Mouse (Mus musculus) embryo, embryonic 9.5 days (tissue): Measurements from ENCODE around the gene 9930111J21Rik2.
"Not testable (repeated sequence)": the region's sequence is repeated elsewhere in the genome, so short reads cannot be mapped to it uniquely, and the experiment has no call there.

Experiments
- DNase-seq: peaks from one replicate; pipeline ENCODE4 v3.0.0-alpha.2; 2017; ENCODE audit errors: extremely low spot score

The 9930111J21Rik2 gene

GRCm38 (mm10) chr11:49077012-49077411, 26.0 kb upstream of the 9930111J21Rik2 start:
- DNase-seq, result no peak

DNA sequence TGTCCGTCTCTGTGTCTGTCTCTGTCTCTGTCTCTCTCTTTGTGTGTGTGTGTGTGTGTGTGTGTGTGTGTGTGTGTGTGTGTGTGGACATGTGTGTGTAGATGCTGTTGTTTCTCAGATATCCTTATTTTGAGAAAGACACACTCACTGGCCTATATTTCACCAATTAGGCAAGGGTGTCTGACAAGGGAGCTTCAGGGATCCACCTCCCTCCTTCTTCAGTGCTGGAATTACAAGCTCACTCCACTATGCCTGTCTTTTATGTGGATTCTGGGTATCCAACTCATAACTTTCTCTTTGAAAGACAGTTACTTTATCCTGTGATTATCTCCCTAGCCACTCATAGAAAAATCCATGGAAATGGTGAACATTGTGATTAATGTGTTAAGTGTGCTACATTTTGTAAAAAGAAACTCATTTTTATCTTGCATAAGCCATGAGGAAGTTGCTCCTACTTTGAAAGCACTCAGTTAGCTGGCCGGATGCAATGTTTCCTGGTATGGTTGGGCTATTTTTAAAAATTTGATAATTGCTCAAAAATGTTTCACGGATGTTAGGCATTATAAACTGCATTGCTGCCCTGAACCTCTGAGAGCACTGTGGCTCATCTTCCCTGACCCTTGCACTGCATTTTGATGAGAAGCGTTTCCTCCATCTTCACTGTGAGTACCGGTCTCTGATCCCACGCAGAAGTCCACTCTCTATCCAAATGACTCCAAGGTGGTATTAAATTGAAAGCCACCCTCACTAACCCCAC, 25.1 kb upstream of the 9930111J21Rik2 start, which contains the start of gene Ifi47:
Ifi47 (plus strand) TSS at position 587 of the 757 bp plus-strand sequence.
- DNase-seq, result not testable (repeated sequence)

GRCm38 (mm10) chr11:49068358-49068757, 17.3 kb upstream of the 9930111J21Rik2 start:
- no peak for DNase-seq

DNA sequence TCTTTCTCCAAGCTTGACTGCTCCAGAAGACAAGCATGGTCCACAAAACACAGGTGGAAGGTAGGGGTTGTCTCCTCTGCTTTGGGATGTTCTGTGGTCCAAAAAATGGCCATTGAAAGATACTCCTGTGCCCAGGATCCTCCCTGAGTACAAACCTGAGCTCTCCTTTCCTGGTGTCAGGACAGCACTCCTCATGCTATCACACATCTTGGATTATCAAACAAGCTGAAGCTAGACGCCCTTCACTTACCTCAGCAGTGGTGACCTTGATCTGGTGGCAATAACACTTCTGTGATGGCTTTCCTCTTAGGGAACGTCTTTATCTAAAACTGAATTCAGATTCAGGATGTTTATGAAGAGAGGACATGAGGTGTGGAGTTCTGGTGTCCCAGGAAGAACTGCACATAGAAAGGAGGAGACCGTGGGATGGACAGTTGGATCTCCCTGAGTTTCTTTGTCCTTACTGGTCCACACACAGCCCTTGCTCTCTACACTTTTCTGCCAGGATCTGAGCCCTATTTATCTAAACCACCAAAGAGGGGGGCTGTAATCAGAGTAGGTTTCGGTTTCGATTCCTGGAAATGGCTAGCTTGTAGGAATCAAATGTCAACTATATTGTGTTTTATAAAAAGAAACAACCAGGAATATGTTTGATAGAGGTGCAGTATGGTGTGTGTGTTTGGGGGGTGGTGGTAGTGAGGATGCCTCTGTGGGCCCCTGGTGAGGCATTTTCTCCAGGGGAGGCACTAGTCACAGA, 12.8 kb upstream of the 9930111J21Rik2 start, which contains the start of gene Tgtp2:
Tgtp2 (minus strand) TSS at position 494 of the 757 bp plus-strand sequence.
- not testable (repeated sequence) for DNase-seq

GRCm38 (mm10) chr11:49061865-49062264, 10.8 kb upstream of the 9930111J21Rik2 start:
- DNase-seq, result not testable (repeated sequence)

DNA sequence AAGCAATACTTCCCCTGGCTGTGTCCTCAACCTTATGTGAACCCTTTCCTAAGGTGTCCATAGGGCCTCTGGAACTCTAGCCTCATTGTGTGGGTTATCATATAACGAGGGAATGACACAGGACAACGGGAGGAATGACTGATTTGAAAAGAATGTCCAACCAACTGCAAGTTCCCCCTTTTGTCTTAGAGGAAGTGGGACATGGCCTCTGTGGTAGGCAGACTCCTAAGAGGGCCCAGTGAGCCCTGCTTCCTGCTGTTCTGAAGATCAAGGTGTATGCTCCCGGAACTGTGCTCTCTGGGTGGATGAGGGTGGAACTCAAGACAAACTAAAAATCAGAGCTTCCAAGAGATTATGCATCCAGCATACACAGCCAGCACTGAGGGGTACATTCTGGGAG, 9.0 kb upstream of the 9930111J21Rik2 start:
- not testable (repeated sequence) for DNase-seq

DNA sequence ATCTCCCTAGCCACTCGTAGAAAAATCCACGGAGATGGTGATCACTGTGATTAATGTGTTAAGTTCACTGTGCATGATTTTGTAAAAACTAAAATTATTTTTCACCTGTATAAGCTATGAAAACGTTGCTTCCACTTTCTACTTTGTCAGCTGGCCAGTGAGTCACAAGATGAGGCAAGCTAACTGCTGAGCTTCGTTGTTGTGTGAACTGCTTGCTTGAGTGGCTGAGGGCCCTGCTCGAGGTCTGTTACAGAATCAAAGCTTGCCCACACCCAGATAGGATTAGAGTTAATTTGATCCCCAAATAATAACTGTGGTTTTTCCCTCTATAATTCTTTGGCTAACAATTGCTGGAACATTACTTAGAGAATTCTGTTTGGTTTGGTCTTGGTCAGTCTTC, 852 bp upstream of the 9930111J21Rik2 start:
- DNase-seq, result not testable (repeated sequence)

DNA sequence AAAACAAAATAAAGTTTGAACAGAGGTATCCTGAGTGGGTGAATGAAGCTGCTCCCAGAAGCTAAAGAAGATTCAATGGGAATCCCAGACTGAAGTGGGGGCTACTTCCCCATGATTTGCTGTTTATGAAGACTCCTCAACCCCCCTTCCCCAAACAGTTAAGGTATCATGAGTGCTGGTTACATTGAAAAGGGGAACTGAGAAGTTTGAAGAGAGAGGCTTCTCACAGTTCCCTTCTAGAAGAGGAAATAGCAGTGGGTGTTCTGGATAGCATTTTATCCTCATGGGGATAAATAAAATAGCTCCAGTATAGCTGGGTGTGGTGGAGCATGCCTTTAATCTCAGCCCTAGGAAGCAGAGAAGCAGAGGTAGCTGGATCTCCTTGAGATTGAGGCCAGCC, 978 bp downstream of the 9930111J21Rik2 start:
- not testable (repeated sequence) for DNase-seq

GRCm38 (mm10) chr11:49012074-49012473, 39.0 kb downstream of the 9930111J21Rik2 start:
- DNase-seq, result not testable (repeated sequence)

- DNase-seq, result not testable (repeated sequence)
These were observed 44.3 kb downstream of the 9930111J21Rik2 start for GRCm38 (mm10) chr11:49006785-49007184.

GRCm38 (mm10) chr11:49006317-49006716, 44.7 kb downstream of the 9930111J21Rik2 start:
- DNase-seq, result not testable (repeated sequence)

DNA sequence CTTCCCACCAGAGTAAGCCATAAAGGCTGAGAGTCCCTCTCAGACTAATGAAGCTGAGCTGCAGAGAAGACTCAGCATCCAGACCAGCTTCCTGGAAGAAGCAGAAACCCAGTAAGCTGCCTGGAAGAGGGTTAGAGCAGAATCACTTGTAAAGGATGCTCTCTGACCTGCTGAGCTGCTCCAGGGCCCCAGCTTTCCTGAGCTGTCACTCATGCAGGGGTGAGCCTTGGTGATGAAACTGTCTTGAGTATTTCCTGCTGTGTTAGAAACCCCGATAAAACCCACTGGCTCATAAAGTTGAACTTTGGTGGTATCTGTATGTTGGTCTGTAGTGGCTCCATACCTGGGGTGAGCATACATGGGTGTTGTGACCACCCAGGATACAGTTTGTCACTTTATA, 50.6 kb downstream of the 9930111J21Rik2 start:
- DNase-seq, result not testable (repeated sequence)

GRCm38 (mm10) chr11:48994018-48994417, 57.0 kb downstream of the 9930111J21Rik2 start, which contains the start of gene Tgtp1:
TSS of gene Tgtp1 (minus strand) at chr11:48994172.
- not testable (repeated sequence) for DNase-seq

DNA sequence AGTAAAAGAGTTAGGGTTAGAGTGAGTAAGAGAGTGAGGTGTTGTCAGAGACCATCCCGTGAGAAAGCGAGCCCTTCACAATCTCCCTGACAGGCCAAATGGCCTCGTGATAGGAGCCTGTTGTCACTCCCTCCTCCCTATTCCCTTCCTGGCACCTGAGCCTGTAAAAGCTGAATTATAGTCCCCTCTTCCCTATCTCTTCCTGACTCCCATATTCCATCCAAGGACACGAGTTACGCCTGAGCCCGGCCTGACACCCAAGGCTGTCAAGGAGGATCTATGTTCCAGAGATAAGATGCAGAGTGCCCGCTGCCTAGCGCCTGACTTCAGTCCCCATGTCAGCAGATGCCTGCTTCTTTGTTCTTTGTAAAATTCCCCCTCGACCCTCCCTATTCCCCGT, 57.7 kb downstream of the 9930111J21Rik2 start:
- DNase-seq, result not testable (repeated sequence)

GRCm38 (mm10) chr11:48991740-48992520, 59.1 kb downstream of the 9930111J21Rik2 start, which contains the start of gene Gm12185:
TSS of gene Gm12185 (minus strand) at chr11:48992226.
- DNase-seq, result not testable (repeated sequence)

GRCm38 (mm10) chr11:48989981-48990380, 61.1 kb downstream of the 9930111J21Rik2 start:
- not testable (repeated sequence) for DNase-seq

DNA sequence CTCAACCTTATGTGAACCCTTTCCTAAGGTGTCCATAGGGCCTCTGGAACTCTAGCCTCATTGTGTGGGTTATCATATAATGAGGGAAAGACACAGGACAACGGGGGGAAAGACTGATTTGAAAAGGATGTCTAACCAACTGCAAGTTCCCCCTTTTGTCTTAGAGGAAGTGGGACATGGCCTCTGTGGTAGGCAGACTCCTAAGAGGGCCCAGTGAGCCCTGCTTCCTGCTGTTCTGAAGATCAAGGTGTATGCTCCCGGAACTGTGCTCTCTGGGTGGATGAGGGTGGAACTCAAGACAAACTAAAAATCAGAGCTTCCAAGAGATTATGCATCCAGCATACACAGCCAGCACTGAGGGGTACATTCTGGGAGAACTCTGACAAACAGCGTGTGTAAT, 62.8 kb downstream of the 9930111J21Rik2 start:
- not testable (repeated sequence) for DNase-seq

- DNase-seq, result not testable (repeated sequence)
These were observed 68.2 kb downstream of the 9930111J21Rik2 start for GRCm38 (mm10) chr11:48982848-48983247.

DNA sequence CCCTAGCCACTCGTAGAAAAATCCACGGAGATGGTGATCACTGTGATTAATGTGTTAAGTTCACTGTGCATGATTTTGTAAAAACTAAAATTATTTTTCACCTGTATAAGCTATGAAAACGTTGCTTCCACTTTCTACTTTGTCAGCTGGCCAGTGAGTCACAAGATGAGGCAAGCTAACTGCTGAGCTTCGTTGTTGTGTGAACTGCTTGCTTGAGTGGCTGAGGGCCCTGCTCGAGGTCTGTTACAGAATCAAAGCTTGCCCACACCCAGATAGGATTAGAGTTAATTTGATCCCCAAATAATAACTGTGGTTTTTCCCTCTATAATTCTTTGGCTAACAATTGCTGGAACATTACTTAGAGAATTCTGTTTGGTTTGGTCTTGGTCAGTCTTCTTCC, 71.0 kb downstream of the 9930111J21Rik2 start:
- not testable (repeated sequence) for DNase-seq

DNA sequence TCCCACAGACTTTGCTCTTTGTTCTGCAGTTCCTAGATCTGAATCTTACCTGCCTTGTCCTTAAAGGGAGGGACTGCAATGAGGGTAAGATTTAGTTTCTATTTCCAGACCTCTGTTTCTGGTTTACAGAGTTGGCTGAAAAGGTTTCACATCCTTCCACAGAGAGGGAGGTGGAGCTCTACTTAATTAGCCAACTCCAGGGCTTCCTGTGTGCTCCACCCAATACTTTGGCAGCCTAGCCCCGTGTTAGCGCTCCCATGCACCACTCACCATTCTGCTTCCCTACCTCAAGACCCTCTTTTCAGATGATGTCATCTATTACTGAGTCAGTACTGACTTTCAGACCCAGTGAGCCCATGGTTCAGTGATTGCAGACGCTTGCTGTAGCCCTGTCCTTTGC, 71.8 kb downstream of the 9930111J21Rik2 start, which contains the start of gene 9930111J21Rik1:
9930111J21Rik1 (minus strand) TSS at position 148 of the 400 bp plus-strand sequence.
- DNase-seq, result not testable (repeated sequence)

- DNase-seq, result not testable (repeated sequence)
These were observed 72.7 kb downstream of the 9930111J21Rik2 start, which contains the start of gene Olfr56 for GRCm38 (mm10) chr11:48978240-48978939. TSS of gene Olfr56 (plus strand) at chr11:48978889.
